Mouse (Mus musculus): Measurements from ENCODE around the gene Shroom4. TPM values are rescaled to one million over a fixed set of nuclear protein-coding genes. Genes with fewer than 3 reads are reported as not detected.

The Shroom4 gene
- 4.5 and 5.6 TPM in 2 replicates for polyA plus RNA-seq (2014; fragmentation: Nextera tagmentation; extraction: Ambion mirVana)

DNA sequence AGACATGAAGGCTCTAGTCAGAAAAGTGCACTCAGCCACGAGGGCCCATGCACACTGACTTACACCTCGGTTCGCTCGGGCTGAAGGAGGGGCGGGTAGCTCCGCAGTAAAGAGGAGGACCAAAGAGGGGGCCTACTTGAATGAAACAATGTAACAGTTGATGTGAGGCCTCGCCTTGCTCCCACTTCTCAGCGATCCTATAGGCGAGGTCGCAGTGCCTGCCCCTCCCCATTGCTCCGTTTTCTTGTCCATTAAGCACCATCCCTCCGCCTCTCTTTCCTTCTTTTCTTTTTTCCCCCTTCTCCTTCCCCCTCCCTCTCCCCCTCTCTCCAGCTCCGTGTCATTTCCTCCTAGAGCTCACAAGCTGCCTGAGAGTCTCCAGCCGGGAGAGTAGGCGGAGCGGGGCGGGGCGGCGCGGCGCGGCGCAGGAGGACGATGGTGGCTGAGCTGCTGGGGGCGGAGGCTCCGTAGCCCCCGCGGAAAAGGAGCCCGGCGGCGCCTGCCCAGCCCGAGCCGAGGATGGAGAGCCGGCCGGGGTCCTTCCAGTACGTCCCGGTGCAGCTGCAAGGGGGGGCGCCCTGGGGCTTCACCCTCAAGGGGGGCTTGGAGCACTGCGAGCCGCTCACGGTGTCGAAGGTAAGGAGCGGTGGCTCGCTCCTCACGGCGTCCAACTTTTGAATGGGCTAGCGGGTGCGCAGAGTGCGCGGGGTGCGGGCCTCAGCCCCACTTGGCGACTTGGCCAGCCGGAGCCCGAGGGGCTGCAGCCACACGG is at the start of gene Shroom4:
Gene Shroom4 (plus strand): TSS at position 229 of the 772 bp plus-strand sequence.
- H3K27ac ChIP-seq (ENCODE audit: low read depth, low read length) = peak within 1 kb of the TSS; percentile 65
- H3K9me3 ChIP-seq (ENCODE audit: control insufficient read depth, low read length) = no peaks in the 10 kb centered on the region
- H3K27me3 ChIP-seq (ENCODE audit: control insufficient read depth, insufficient read depth, low read length) = no peaks in the 10 kb centered on the region
- peak within 1 kb of the TSS; percentile 49 for H3K4me2 ChIP-seq (replicated peaks; ENCODE audit: low read depth, low read length)
- peak; percentile 79 for DNase-seq (ENCODE audit: low spot score)
- no peaks in the 10 kb centered on the region for H3K36me3 ChIP-seq (ENCODE audit: control insufficient read depth, insufficient read depth, low read length)
- 14% methylated on average over 42 of the region's 55 CpGs for WGBS
- ATAC-seq (ENCODE audit: low FRiP score) = peak; percentile 96
- H3K4me3 ChIP-seq (ENCODE audit: low read depth, low read length) = peak within 1 kb of the TSS; percentile 63
- H3K4me1 ChIP-seq (replicated peaks; ENCODE audit: control insufficient read depth, insufficient read depth, low read length) = no peaks in the 10 kb centered on the region
- peak within 1 kb of the TSS; percentile 62 for H3K9ac ChIP-seq (ENCODE audit: low read depth, low read length)

DNA sequence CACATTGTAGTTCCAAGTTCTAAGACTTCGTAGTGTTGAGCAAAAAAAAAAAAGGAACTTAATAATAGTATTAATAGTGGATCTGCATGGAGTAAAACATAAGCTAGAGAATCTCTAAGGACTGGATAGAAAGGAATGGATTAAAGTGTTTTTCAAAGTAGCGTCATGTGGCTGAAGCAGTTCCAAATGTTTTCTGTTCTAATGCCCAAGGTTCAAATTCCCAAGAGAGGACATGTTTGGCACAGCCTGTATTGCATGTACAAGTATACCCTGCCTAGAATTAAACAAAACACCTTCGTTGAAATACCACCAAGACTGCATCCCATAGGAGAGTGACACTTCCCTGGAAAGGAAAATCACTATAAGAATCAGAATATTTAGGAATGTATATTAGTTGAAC is 42.8 kb upstream of the Shroom4 start:
- Histone ChIP-seq H3K27me3 (ENCODE audit: control insufficient read depth, insufficient read depth, low read length) (no peaks in the 10 kb centered on the region), H3K4me3 (ENCODE audit: low read depth, low read length) (no peak overlapping the region), H3K9me3 (ENCODE audit: control insufficient read depth, low read length) (no peaks in the 10 kb centered on the region), H3K27ac (ENCODE audit: low read depth, low read length) (no peak overlapping the region), H3K36me3 (ENCODE audit: control insufficient read depth, insufficient read depth, low read length) (no peaks in the 10 kb centered on the region), H3K4me2 (replicated peaks; ENCODE audit: low read depth, low read length) (no peak overlapping the region), H3K9ac (ENCODE audit: low read depth, low read length) (no peak overlapping the region), H3K4me1 (replicated peaks; ENCODE audit: control insufficient read depth, insufficient read depth, low read length) (no peaks in the 10 kb centered on the region)
- ATAC-seq (ENCODE audit: low FRiP score) (no peak), DNase-seq (ENCODE audit: low spot score) (no peak)
- WGBS = 69% methylated on average over 3 of the region's 3 CpGs

- Histone ChIP-seq H3K4me1 (replicated peaks; ENCODE audit: control insufficient read depth, insufficient read depth, low read length) (no peaks in the 10 kb centered on the region), H3K4me2 (replicated peaks; ENCODE audit: low read depth, low read length) (no peak overlapping the region), H3K9me3 (ENCODE audit: control insufficient read depth, low read length) (no peaks in the 10 kb centered on the region), H3K4me3 (ENCODE audit: low read depth, low read length) (no peak overlapping the region), H3K27me3 (ENCODE audit: control insufficient read depth, insufficient read depth, low read length) (no peaks in the 10 kb centered on the region), H3K27ac (ENCODE audit: low read depth, low read length) (no peak overlapping the region), H3K9ac (ENCODE audit: low read depth, low read length) (no peak overlapping the region), H3K36me3 (ENCODE audit: control insufficient read depth, insufficient read depth, low read length) (no peaks in the 10 kb centered on the region)
- ATAC-seq (ENCODE audit: low FRiP score) (no peak), DNase-seq (ENCODE audit: low spot score) (no peak)
- 57% methylated on average over 6 of the region's 6 CpGs for WGBS
These were observed 42.0 kb upstream of the Shroom4 start for GRCm38 (mm10) chrX:6357503-6358114.

DNA sequence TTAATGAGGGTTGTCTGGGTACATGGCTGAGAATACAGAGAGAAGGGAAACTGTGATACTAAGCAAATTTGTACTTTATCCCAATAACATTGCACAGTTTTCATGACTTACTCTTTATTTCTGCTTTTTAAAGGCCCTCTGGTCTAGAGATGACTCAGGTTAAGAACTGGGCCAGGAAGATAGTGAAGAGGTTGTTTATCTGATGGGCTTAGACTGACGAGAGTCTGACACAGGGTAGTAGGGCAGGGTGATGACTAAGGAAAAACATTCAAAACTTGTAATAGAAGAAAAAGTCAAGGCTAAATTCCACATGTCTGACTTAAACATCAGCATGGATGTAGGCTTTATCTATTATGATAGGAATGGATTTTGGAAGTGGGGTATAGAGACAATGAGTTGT is 30.8 kb upstream of the Shroom4 start:
- Histone ChIP-seq H3K9me3 (ENCODE audit: control insufficient read depth, low read length) (no peaks in the 10 kb centered on the region), H3K4me2 (replicated peaks; ENCODE audit: low read depth, low read length) (no peak overlapping the region), H3K36me3 (ENCODE audit: control insufficient read depth, insufficient read depth, low read length) (no peaks in the 10 kb centered on the region), H3K9ac (ENCODE audit: low read depth, low read length) (no peak overlapping the region), H3K27me3 (ENCODE audit: control insufficient read depth, insufficient read depth, low read length) (no peaks in the 10 kb centered on the region), H3K27ac (ENCODE audit: low read depth, low read length) (no peak overlapping the region), H3K4me1 (replicated peaks; ENCODE audit: control insufficient read depth, insufficient read depth, low read length) (no peaks in the 10 kb centered on the region), H3K4me3 (ENCODE audit: low read depth, low read length) (no peak overlapping the region)
- 67% methylated on average over 1 of the region's 1 CpGs for WGBS
- ATAC-seq (ENCODE audit: low FRiP score) (no peak), DNase-seq (ENCODE audit: low spot score) (no peak)

- no peak overlapping the region for H3K4me2 ChIP-seq (replicated peaks; ENCODE audit: low read depth, low read length)
- no peak overlapping the region for H3K27ac ChIP-seq (ENCODE audit: low read depth, low read length)
- DNase-seq (ENCODE audit: low spot score) = no peak
- H3K9me3 ChIP-seq (ENCODE audit: control insufficient read depth, low read length) = no peaks in the 10 kb centered on the region
- no peaks in the 10 kb centered on the region for H3K27me3 ChIP-seq (ENCODE audit: control insufficient read depth, insufficient read depth, low read length)
- H3K4me3 ChIP-seq (ENCODE audit: low read depth, low read length) = no peak overlapping the region
- WGBS = 89% methylated on average over 3 of the region's 3 CpGs
- H3K36me3 ChIP-seq (ENCODE audit: control insufficient read depth, insufficient read depth, low read length) = no peaks in the 10 kb centered on the region
- ATAC-seq (ENCODE audit: low FRiP score) = no peak
- no peak overlapping the region for H3K9ac ChIP-seq (ENCODE audit: low read depth, low read length)
- no peaks in the 10 kb centered on the region for H3K4me1 ChIP-seq (replicated peaks; ENCODE audit: control insufficient read depth, insufficient read depth, low read length)
These were observed 28.9 kb upstream of the Shroom4 start for GRCm38 (mm10) chrX:6370706-6371105.

DNA sequence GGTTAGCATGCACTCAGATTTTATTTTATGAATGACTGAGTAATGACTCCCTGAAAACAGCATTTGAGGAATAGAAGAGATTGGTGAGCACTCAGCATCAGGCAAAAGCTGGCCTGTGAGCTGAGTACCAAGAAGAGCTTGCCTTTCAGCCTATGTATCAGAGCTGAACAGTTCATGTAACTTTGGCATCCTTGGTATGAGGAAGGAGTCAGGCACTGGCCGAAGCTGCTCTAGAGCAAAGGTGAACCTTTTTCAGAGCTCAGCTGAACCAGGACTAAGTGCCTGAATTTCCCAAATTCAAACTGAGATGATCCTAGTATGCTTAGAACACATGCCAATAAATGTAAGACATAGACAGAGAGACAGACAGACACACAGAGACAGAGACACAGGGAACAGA is 5.8 kb upstream of the Shroom4 start:
- H3K9ac ChIP-seq (ENCODE audit: low read depth, low read length) = no peak overlapping the region
- H3K27me3 ChIP-seq (ENCODE audit: control insufficient read depth, insufficient read depth, low read length) = no peaks in the 10 kb centered on the region
- H3K27ac ChIP-seq (ENCODE audit: low read depth, low read length) = no peak overlapping the region
- ATAC-seq (ENCODE audit: low FRiP score) (no peak), DNase-seq (ENCODE audit: low spot score) (no peak)
- no peak overlapping the region for H3K4me2 ChIP-seq (replicated peaks; ENCODE audit: low read depth, low read length)
- H3K4me1 ChIP-seq (replicated peaks; ENCODE audit: control insufficient read depth, insufficient read depth, low read length) = no peaks in the 10 kb centered on the region
- H3K4me3 ChIP-seq (ENCODE audit: low read depth, low read length) = no peak overlapping the region
- 75% methylated on average over 1 of the region's 1 CpGs for WGBS
- H3K9me3 ChIP-seq (ENCODE audit: control insufficient read depth, low read length) = no peaks in the 10 kb centered on the region
- no peaks in the 10 kb centered on the region for H3K36me3 ChIP-seq (ENCODE audit: control insufficient read depth, insufficient read depth, low read length)

DNA sequence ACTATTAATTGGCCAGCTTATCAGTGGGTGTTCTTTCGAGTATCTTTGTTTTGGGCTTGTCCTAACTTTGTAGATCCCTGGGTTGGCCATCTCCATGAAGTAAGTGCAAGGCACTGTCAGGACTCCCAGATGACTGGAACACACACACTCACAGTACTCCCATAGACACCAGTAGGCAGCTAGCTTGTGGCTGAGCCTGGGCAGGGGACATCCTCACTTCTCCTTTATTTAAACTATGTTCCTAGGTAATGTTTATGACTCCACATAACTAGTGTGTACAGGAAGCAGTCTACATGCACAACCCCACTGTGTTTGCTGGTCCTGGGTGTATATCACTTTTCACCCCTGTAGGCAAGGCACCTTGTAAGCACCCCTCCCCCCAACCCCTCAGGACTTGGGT is 461 bp upstream of the Shroom4 start:
- peak overlapping the region; percentile 63 for H3K4me3 ChIP-seq (ENCODE audit: low read depth, low read length)
- DNase-seq (ENCODE audit: low spot score) (no peak), ATAC-seq (ENCODE audit: low FRiP score) (no peak)
- no peaks in the 10 kb centered on the region for H3K9me3 ChIP-seq (ENCODE audit: control insufficient read depth, low read length)
- 0 out of 2 replicates have a peak overlapping the region, but pooled peaks have one; percentile 19 for H3K9ac ChIP-seq (ENCODE audit: low read depth, low read length)
- 0 out of 2 replicates have a peak overlapping the region, but pooled peaks have one; percentile 14 for H3K27ac ChIP-seq (ENCODE audit: low read depth, low read length)
- WGBS = 67% methylated on average over 1 of the region's 1 CpGs
- peak overlapping the region; percentile 15 for H3K4me2 ChIP-seq (replicated peaks; ENCODE audit: low read depth, low read length)
- no peaks in the 10 kb centered on the region for H3K4me1 ChIP-seq (replicated peaks; ENCODE audit: control insufficient read depth, insufficient read depth, low read length)
- H3K36me3 ChIP-seq (ENCODE audit: control insufficient read depth, insufficient read depth, low read length) = no peaks in the 10 kb centered on the region
- H3K27me3 ChIP-seq (ENCODE audit: control insufficient read depth, insufficient read depth, low read length) = no peaks in the 10 kb centered on the region

DNA sequence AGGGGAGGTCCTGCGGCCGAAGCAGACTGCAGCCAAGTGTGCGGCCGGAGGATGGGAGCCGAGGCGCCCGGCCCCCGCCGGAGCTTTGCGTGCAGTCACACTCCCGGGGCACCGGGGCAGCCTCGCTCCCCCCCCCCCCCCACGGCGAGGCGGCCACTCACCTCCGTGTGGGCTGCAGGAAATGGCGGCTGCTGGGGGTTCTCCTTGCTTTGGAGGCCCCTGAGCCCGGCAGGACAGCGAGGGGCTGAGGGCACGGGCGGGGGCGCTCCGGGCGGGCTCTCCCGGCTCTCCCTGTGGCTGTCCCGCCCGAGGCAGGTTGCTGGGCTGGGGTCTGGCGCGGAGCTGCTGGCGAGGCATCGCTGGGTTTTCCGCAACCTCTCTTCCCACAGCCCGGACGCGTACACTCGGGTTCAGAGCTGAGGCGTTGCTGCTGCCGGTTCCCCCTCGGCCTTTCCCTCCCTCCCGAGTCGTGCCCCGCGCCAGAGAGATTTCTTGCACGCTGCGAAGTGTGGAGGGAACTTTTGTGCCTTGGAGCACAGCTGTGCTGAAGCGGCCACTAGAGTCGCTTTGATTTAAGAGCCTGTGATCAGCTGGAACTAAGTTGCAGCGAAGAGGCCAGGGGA is 855 bp downstream of the Shroom4 start:
- 21% methylated on average over 21 of the region's 49 CpGs for WGBS
- ATAC-seq (ENCODE audit: low FRiP score) = peak; percentile 64
- H3K4me2 ChIP-seq (replicated peaks; ENCODE audit: low read depth, low read length) = peak overlapping the region; percentile 49

More for the DNA sequence above, 855 bp downstream of the Shroom4 start:
- no peaks in the 10 kb centered on the region for H3K36me3 ChIP-seq (ENCODE audit: control insufficient read depth, insufficient read depth, low read length)
- peak overlapping the region; percentile 63 for H3K4me3 ChIP-seq (ENCODE audit: low read depth, low read length)
- H3K27ac ChIP-seq (ENCODE audit: low read depth, low read length) = peak overlapping the region; percentile 65; the same call in 1 of the 2 replicates
- H3K9me3 ChIP-seq (ENCODE audit: control insufficient read depth, low read length) = no peaks in the 10 kb centered on the region
- DNase-seq (ENCODE audit: low spot score) = peak; percentile 45
- H3K9ac ChIP-seq (ENCODE audit: low read depth, low read length) = peak overlapping the region; percentile 62
- H3K27me3 ChIP-seq (ENCODE audit: control insufficient read depth, insufficient read depth, low read length) = no peaks in the 10 kb centered on the region
- H3K4me1 ChIP-seq (replicated peaks; ENCODE audit: control insufficient read depth, insufficient read depth, low read length) = no peaks in the 10 kb centered on the region
